Mouse (Mus musculus) heart, embryonic 16.5 days (tissue): ENCODE measurements at regions not wholly inside any gene's neighbourhood (a gene's known extent, or its start where the extent isn't known, plus 50 kb on each side); places are given as distances from the start of the nearest gene placed in this dataset.

ENCODE experiments used
- ATAC-seq: fragments of 200-750 bp; cut with Nextera tagmentation; replicated peaks from 2 replicates; pipeline ENCODE4 v1.8.0; 2017; ENCODE audit warnings: moderate number of reproducible peaks; ENCODE audit not compliant: insufficient read depth, low FRiP score; ENCODE audit errors: extremely low read depth
- H3K27ac ChIP-seq: fragments of 300-500 bp; sonication (generic); 2 replicates; pipeline ENCODE4 v1.5.1; 2014; ENCODE audit warnings: mild to moderate bottlenecking, low read length, control low read depth, moderate library complexity
- H3K27me3 ChIP-seq: fragments of 300-500 bp; sonication (generic); 2 replicates; pipeline ENCODE4 v1.6.1; 2014; ENCODE audit warnings: low read length, mixed read lengths; ENCODE audit not compliant: control insufficient read depth, insufficient read depth
- H3K36me3 ChIP-seq: fragments of 300-500 bp; sonication (generic); 2 replicates; pipeline ENCODE4 v1.6.1; 2014; ENCODE audit not compliant: control insufficient read depth, insufficient read depth
- H3K4me1 ChIP-seq: fragments of 300-500 bp; sonication (generic); 2 replicates; pipeline ENCODE4 v1.6.1; 2014; ENCODE audit warnings: low read length, mixed read lengths; ENCODE audit not compliant: control insufficient read depth, insufficient read depth
- H3K4me2 ChIP-seq: fragments of 300-500 bp; sonication (generic); 2 replicates; pipeline ENCODE4 v1.6.1; 2014; ENCODE audit warnings: low read depth, mild to moderate bottlenecking, control low read depth, low read length
- H3K4me3 ChIP-seq: fragments of 300-500 bp; sonication (generic); 2 replicates; pipeline ENCODE4 v1.5.1; 2014; ENCODE audit warnings: mild to moderate bottlenecking, control low read depth, low read length
- H3K9ac ChIP-seq: fragments of 300-500 bp; sonication (generic); 2 replicates; pipeline ENCODE4 v1.6.1; 2014; ENCODE audit warnings: low read length, control low read depth
- H3K9me3 ChIP-seq: fragments of 300-500 bp; sonication (generic); replicated peaks from 2 replicates; pipeline ENCODE4 v1.6.1; 2016; ENCODE audit warnings: low read length; ENCODE audit not compliant: control insufficient read depth
- WGBS: fragments of 180-500 bp; shearing (Covaris S2); extraction: QIAGEN DNeasy Blood & Tissue Kit; methylation state at CpG from one replicate; pipeline ENCODE4 v1.1.7; 2014; 5-methylcytosine and 5-hydroxymethylcytosine counted together

DNA sequence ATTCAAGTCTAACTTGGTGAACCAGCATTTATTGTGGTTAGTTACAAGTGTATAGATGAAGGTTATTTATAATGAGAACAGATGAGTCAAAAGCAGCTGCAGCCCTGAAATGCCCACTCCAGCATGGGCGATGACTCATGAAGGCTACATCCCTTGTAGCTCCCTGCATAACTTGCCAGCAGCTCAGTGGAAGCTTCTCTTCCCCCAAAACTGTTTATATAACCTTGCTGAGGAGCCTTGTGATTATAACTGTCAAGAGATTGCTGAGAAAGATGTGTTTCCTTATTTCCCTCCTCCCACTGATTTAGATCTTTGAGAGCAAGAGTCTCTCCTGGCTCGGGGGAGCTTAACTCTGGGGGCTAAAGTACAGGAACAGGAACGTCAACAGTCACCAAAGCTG, 382.8 kb downstream of the Dnajb9 start:
- ATAC-seq, result no peak

DNA sequence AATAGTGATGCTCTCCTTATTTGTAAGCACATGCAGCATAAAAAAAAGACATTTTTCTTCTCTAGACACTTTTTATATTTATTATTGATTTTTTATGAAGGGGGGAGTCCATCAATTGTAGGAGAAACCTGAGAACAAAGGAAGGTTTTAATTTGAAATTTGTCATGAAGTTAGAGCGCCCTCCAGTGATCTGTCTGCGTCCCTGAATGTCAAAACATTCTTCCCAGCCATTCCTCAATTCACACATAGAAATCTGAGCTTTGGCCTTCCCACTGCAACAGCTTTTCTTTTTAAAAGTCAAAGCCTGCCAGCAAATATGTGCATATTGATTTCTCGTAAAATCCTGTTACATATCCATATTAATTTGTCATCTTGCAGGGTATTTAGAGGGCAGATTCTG, 396.6 kb downstream of the Dnajb9 start:
- Histone ChIP-seq H3K4me1 (no peaks in the 10 kb centered on the region), H3K4me2 (no peak overlapping the region), H3K27ac (no peak overlapping the region), H3K9me3 (no peaks in the 10 kb centered on the region), H3K36me3 (no peaks in the 10 kb centered on the region), H3K4me3 (no peak overlapping the region), H3K27me3 (no peaks in the 10 kb centered on the region), H3K9ac (no peak overlapping the region)
- WGBS, result 12% methylated on average over 3 of the region's 3 CpGs
- ATAC-seq, result no peak

More for the DNA sequence above, 382.8 kb downstream of the Dnajb9 start:
- no peaks in the 10 kb centered on the region for H3K36me3 ChIP-seq
- no peak overlapping the region for H3K27ac ChIP-seq
- no peaks in the 10 kb centered on the region for H3K27me3 ChIP-seq
- H3K9ac ChIP-seq, result no peak overlapping the region
- 36% methylated on average over 3 of the region's 3 CpGs for WGBS
- no peaks in the 10 kb centered on the region for H3K9me3 ChIP-seq
- H3K4me3 ChIP-seq, result no peak overlapping the region
- H3K4me1 ChIP-seq, result no peaks in the 10 kb centered on the region
- H3K4me2 ChIP-seq, result no peak overlapping the region

DNA sequence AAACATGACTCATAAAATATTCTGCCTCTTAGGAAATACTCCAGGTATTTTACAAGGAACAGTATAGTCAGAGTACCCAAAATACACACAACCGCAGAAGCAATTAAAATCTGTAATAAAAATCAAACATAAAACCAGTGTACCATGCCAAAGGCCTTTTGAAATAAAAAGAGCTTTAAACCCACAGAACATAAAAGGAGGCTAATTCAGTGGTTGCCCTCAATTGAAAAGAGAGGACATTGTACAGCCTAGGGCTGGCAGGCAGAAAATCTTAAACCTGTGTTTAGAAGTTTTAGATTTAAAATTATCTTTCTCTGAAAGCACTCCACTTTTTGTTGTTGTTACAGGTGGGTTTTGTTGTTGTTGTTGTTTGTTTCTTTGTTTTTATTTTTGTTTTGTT, 437.4 kb downstream of the Dnajb9 start:
- no peak overlapping the region for H3K4me2 ChIP-seq

DNA sequence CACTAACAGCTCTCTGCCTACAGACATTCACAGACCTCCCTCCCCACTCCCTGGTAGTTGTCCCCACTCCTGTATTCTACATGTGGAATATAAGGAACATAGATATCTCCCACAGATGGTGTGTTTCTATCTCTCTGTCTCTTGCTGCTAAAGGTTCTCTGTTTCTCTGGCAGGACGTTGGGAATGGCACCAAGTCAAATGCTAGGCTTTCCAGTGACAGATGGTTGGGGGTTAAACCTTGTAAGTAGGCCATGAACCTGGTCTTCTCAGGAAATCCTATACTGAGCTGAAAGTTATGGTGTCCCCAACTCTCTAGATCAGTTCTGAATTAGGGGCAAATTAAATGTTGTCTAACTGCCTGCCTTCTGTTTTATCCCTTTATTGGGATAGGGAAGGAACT, 448.0 kb downstream of the Dnajb9 start:
- WGBS, result 37% methylated on average over 1 of the region's 1 CpGs
- Histone ChIP-seq H3K27me3 (no peaks in the 10 kb centered on the region), H3K27ac (no peak overlapping the region), H3K9me3 (no peaks in the 10 kb centered on the region), H3K36me3 (no peaks in the 10 kb centered on the region), H3K4me1 (no peaks in the 10 kb centered on the region), H3K4me3 (no peak overlapping the region), H3K4me2 (no peak overlapping the region), H3K9ac (no peak overlapping the region)
- no peak for ATAC-seq

More for the DNA sequence above, 437.4 kb downstream of the Dnajb9 start:
- no peak for ATAC-seq
- WGBS, result 94% methylated on average over 1 of the region's 1 CpGs
- Histone ChIP-seq H3K4me3 (no peak overlapping the region), H3K9me3 (no peaks in the 10 kb centered on the region), H3K27me3 (no peaks in the 10 kb centered on the region), H3K27ac (no peak overlapping the region), H3K4me1 (no peaks in the 10 kb centered on the region), H3K36me3 (no peaks in the 10 kb centered on the region), H3K9ac (no peak overlapping the region)
